Mouse (Mus musculus) neural tube, embryonic 13.5 days (tissue): ENCODE measurements around the gene Plekha3. TPM values are rescaled to one million over a fixed set of nuclear protein-coding genes. Genes with fewer than 3 reads are reported as not detected.

Experiments
- polyA plus RNA-seq: library from polyadenylated mRNA; unstranded; fragments of >200 nt; fragmentation: Nextera tagmentation; extraction: Ambion mirVana; gene quantifications from 2 replicates; pipeline ENCODE4 v1.2.1, GENCODE M21; 2015

The Plekha3 gene
- polyA plus RNA-seq, 1 experiment from 2014 or later, result 11.7 TPM

Other genes with a start within 250 kb of the Plekha3 start
- 96.6 and 97.8 TPM in 2 replicates for gene Prkra, start 27.3 kb upstream of the Plekha3 start, polyA plus RNA-seq
- gene Pjvk, start 26.8 kb upstream of the Plekha3 start, polyA plus RNA-seq, result 0.42 TPM in 1 of 2 replicates, not detected in the other
- 25.1 and 25.5 TPM in 2 replicates for gene Fkbp7, start 2.2 kb upstream of the Plekha3 start, polyA plus RNA-seq